Mouse (Mus musculus) activated CD4-positive, CD25-positive, alpha-beta regulatory T cell, adult 4 months (primary cell): ENCODE data around the gene Klra2. TPM values are rescaled to one million over a fixed set of nuclear protein-coding genes. Genes with fewer than 3 reads are reported as not detected.
"Not testable (repeated sequence)": the region's sequence is repeated elsewhere in the genome, so short reads cannot be mapped to it uniquely, and the experiment has no call there.

Source experiments
- ATAC-seq: one replicate; pipeline ENCODE4 v1.8.0; 2017
- polyA plus RNA-seq, 2 experiments: library from polyadenylated mRNA; unstranded; fragments of 100-300 nt; shearing (Covaris generic); gene quantifications; one replicate each; pipeline ENCODE4 v1.2.1; 2017

The Klra2 gene
- not detected for polyA plus RNA-seq

DNA sequence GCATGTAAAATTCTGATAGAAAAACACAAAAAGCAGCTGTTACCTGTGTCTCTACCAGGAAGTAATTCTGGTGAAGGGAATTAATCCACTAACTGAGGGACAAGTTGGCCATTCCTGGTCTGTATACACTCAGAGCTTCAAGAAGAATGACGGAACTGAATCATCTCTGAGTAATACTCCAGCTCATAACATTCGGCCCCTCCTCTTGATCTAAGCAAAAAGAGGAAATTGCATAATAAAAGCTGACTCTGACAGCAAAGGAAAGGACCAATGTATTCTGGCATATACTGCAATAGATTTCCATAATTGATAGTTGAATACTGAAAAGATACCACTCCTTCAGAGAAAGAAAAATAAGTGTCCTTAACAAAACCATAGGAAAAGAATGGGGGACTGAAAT lies at the start of gene Klra2:
Gene Klra2 (minus strand): TSS at position 157 of the 400 bp plus-strand sequence.
- ATAC-seq: no peak

DNA sequence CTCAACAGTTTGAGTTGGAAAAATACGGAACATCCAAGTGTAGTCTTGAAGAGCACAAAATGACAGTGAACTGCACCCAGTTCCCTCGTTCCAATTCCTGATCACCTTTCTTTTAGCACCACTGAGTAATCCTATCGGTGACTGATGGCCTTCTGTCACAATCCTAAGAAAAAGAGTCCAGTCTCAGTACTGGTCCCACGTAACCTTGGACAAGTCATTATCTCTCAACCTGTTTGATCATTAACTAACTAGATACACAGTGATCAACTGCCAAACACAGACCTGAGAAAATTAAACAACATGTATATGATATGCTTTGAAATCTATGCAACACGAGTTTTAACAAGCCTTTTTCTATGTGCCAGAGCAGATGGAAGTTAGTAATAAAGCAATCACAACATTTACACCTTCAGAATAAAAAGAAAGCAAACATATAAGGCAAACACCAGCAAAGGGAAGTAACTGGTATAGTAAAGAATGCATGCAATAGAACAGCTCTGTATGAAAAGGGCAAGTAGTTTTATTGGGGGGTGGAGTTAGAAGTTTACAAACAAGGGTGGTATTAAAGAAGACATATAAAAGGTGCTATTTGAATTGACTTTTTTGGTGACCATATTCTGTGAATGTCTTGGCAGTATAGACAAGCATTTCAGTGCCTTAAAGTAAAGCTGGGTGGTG lies 47.4 kb upstream of the Klra2 start:
- no peak for ATAC-seq

DNA sequence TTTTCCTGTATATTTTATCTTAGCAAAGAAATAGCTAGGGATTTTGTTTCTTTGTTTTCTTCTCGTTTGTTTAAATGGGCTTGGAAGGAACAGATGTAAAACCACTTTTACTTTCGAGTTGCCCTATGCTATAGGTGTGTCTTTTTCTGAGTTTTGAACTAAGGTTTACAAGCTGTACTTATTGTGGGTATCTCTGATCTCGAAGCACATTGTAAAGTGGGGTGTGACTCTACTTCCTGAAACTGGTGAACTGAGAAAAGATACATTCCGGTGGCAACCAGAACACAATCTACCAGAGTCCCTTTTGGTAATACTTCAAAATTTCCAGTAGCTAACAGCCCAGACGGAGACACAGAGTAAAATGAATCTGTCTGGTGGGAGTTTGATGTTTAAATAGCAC lies 46.8 kb upstream of the Klra2 start:
- ATAC-seq: peak; percentile 32

DNA sequence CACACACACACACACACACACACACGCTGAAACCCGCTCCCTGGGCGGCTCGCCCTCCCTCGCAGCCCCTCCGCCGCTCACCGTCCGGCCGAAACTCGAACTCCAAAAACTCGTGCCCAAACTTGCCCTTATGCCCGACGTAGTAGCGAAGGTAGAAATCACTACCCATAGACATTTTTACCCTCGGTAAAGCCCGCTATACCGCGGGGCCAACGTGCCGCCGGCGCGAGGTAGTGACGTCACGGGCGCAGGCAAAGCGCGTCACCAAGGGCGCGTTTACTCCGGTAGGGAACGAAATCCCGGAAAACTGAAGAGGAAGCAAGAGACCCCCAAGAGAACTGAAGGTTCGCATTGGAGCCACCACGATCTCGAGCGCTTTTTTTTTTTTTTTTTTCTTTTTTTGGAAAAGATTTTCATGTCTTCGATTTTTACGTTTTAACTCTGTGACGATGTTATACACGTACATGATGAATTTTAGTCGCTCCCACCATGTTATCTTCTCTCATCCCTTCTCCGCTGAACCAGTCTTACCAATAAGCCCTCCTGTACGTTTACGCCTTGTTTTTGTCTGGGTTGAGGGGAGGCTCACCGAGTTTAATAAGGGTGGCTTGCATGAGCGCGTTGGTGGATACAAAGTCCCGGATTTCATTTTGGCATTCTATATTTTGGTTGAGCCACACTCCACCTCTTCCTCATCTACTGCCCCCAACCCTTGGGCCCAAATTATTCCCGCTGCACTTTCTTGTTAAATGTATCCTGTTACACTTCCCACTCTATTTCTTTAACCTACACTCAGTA lies 46.0 kb upstream of the Klra2 start, which contains the start of gene Magohb:
Gene Magohb (minus strand): TSS at position 254 of the 798 bp plus-strand sequence.
- peak; percentile 73 for ATAC-seq

DNA sequence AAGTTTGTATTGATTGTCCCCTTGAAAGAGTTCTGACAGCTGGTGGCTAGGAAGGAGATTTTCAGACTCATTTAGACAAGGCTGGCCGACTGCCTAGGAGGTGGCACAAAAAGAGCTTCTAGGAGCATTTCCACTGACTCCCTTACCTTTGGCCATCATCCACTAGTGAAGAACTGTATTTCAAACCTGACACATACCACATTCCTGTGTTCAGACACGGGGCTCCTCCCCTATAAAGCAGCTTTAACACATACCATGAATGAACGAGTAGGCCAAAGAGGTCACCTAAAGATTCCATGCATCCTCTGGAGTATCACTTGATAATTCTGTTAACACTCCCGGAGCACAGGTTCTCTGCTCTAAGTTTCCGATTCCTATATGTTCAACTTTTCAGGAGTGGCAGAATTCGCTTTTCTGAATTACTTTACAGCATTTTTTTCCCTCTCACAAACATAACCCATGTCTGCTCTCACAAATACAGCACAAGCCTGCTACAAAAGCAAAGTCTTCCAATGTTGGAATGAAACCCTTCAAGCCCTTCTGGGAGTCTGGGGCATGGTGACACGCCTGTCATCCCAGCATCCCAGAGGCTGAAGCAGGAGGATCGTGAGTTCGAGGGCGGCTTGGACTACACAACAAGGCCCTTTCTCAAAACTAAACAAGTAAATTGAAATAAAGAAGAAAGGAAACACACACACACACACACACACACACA lies 45.3 kb upstream of the Klra2 start:
- peak; percentile 1 for ATAC-seq

DNA sequence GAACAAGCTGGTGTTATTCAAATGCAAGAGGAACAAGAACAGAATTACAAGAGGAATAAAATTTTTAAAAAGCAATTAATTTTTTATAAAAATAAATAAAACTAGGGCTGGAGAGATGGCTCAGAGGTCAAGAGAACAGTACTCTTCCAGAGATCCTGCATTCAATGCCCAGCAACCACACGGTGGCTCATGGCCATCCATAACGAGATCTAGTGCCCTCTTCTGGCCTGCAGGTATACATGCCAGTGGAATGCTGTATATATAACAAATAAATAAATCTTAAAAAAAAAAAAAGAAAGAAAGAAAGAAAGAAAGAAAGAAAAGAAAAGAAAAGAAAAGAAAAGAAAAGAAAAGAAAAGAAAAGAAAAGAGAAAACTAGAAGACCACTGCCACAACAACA lies 43.3 kb upstream of the Klra2 start:
- ATAC-seq: no peak

DNA sequence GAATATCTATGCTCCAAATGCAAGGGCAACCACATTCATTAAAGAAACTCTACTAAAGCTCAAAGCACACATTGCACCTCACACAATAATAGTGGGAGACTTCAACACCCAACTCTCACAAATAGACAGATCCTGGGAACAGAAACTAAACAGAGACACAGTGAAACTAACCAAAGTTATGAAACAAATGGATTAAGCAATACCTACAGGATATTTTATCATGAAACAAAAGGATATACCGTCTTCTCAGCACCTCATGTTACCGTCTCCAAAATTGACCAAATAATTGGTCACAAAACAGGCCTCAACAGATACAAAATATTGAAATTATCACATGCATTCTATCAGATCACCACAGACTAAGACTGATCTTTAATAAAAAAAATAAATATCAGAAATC lies 31.0 kb upstream of the Klra2 start:
- not testable (repeated sequence) for ATAC-seq

DNA sequence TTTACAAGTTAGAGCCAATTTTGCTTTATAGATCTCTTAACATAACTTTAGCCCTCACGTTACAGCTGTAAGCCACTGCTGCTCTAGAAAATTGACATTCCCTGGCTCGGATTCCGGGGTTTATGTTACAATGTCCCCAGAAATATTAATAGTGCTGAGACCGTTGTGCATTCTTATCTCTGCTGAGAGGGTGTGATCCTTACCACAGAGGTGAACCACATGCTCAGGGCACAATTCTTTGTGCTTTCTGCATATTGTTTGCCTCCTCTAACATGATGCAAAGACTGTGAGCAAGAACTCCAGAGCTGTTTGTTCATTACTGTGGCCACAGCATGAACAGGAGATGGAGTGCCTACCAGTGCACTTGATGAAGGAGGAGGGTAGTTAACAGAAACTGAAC lies 29.5 kb upstream of the Klra2 start:
- ATAC-seq: no peak

DNA sequence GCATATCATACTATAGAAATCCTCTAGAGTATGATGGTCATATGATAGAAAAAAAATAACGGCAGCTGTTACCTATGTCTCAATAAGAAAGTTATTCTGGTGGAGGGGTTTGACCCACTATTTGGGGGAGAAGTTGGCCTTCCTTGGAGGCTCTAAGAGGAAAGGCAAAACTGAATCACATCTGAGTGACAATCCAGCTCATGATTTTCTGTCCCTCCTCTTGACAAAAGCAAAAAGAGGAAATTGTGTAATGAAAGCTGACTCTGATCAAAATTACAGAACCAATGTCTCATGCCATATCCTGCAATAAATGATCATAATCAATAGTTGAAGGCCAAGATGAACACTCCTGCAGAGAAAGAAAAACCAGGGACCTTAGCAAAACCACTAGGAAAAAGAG lies 25.1 kb upstream of the Klra2 start:
- ATAC-seq: no peak

DNA sequence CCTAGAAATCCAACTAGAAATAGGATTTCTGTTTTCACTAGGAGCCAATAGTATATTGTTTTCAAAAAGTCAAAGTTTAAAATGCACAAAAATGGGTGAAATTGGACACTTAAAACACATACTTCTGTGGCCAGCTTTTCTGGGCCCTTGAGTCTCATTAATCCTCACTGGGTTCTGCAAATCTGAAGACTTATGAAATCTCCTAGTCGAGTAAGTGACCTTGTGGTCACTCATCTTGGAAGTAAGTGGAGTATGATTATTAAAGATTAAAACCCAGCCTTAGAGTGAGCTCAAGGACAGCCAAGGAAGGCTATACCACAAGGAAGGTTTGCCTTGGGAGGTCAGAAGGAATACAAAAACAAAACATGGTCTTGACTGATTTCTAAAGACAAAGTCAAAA lies 23.1 kb upstream of the Klra2 start:
- no peak for ATAC-seq

DNA sequence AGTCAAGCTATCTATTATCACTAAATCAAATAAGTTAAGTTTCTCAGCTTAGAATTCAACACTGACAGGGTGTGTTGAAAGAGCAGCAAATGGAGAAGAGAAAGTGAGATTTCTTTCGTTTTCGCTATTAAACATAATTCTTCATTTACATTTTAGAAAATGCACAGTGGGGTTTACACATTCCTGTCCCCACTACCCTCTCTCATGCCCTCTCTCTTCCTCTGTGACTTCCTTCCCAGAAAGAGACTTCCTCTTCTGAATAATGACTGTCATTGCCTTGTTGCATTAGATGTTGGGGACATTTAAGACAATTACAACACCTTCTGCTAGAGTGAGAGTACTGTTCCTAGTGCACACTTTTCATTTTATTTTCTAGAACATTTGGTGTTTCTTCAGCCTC lies 22.4 kb upstream of the Klra2 start:
- no peak for ATAC-seq

DNA sequence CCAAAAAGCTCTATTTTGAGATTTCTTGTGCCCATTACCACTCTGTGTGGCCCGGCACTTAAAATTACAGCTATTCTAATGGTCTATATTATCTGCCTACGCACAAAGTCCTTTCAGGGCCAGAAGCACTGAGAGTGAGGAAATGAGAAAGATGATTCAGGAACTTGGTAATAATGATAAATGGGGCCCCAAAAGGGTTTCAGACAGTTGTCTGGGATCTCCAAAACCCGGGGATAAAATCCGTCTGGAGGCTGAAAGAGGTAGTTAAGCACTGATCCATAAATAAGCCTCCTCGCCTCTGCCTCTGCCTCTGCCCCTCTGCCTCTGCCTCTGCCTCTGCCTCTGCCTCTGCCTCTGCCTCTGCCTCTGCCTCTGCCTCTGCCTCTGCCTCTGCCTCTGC lies 17.0 kb upstream of the Klra2 start:
- ATAC-seq: no peak

DNA sequence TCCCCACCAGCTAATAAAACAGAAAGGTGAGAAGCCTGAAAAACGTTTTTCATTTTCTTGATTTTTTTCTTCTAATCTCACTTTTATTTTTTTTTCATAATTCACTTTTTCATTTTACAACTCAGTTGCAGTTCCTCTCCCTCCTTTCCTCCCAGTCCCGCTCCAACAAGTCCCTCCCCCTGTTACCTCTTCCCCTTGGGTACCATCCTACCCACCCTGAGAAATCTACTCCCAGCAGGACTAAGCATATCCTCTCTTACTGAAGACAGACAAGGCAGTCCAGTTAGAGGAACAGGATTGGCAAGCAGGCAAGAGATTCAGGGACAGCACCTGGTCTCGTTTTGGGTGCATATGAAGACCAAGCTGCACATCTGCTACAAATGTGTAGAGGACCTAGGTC lies 15.6 kb upstream of the Klra2 start:
- ATAC-seq: no peak

DNA sequence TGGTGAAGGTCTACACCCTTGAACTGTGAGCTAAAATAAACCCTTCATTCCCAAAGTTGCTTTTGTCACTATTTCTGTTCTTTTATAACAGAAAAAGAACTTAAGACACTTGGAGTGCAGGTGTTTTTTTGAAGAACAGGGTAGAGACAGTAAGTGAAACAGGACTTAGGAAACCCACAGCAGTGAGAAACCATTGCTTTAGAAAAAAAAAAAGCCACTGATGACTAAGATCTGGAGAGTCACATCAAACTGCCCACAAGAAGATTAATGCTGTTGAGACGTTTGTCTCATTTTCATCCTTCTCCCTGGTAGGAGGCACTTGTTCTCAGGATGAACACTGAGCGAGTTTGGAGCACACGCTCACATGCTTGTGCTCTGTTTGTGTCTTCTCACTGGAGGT lies 14.8 kb upstream of the Klra2 start:
- ATAC-seq: no peak

DNA sequence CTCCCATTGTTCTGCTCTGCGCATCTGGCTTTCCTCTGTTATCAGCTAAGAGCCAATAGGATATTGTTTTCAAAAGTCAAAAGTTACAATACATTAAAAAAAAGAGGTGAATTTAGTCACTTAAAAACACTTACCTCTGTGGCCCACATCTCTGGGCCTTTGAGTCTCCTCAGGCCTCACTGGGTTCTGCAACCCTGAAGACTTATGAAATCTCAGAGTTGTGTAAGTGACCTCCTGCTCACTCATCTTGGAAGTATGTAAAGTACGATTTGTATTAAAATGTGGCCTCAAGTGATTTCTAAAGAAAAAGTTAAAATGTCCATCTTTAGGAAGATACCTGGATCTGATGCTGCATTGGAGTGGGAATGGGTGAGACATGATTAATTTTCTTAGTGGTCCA lies 2.1 kb downstream of the Klra2 start:
- no peak for ATAC-seq

Other genes with a start within 250 kb of the Klra2 start
- gene Magohb, start 45.9 kb upstream of the Klra2 start, polyA plus RNA-seq: 10 to 100 TPM; 18.6 to 24.6 TPM
- gene Styk1, start 106.2 kb upstream of the Klra2 start, polyA plus RNA-seq: not detected
- gene Ybx3, start 141.1 kb upstream of the Klra2 start, polyA plus RNA-seq: 10 to 100 TPM; 19.3 to 20.7 TPM
- not detected for gene 5430401F13Rik, start 239.0 kb upstream of the Klra2 start, polyA plus RNA-seq
- gene Gm6619, start 239.0 kb upstream of the Klra2 start, polyA plus RNA-seq: not detected